Mouse (Mus musculus) embryonic facial prominence, embryonic 10.5 days (tissue): ENCODE results near the gene Sh3bp4. TPM values are rescaled to one million over a fixed set of nuclear protein-coding genes. Genes with fewer than 3 reads are reported as not detected.

Experiments
- DNase-seq: peaks from one replicate; pipeline ENCODE4 v3.0.0-alpha.2; 2017; ENCODE audit warnings: low spot score
- H3K27ac ChIP-seq: fragments of 300-500 bp; sonication (generic); replicated peaks from 2 replicates; pipeline ENCODE4 v1.5.1; 2016; ENCODE audit warnings: mild to moderate bottlenecking
- H3K27me3 ChIP-seq: fragments of 300-500 bp; sonication (generic); replicated peaks from 2 replicates; pipeline ENCODE4 v1.6.1; 2016; ENCODE audit warnings: low read depth, mild to moderate bottlenecking; ENCODE audit not compliant: poor library complexity, severe bottlenecking
- H3K36me3 ChIP-seq: fragments of 300-500 bp; sonication (generic); replicated peaks from 2 replicates; pipeline ENCODE4 v1.6.1; 2016; ENCODE audit warnings: mild to moderate bottlenecking, moderate library complexity
- H3K4me1 ChIP-seq: fragments of 300-500 bp; sonication (generic); 2 replicates; pipeline ENCODE4 v1.6.1; 2016
- H3K4me3 ChIP-seq: fragments of 300-500 bp; sonication (generic); 2 replicates; pipeline ENCODE4 v1.5.1; 2016; ENCODE audit warnings: mild to moderate bottlenecking, moderate library complexity
- H3K9me3 ChIP-seq: fragments of 300-500 bp; sonication (generic); 2 replicates; pipeline ENCODE4 v1.6.1; 2016; ENCODE audit warnings: mild to moderate bottlenecking
- WGBS: fragments of 180-500 bp; shearing (Covaris S2); methylation state at CpG from one replicate; pipeline ENCODE4 v1.1.7; 2016; 5-methylcytosine and 5-hydroxymethylcytosine counted together
- polyA plus RNA-seq: library from polyadenylated mRNA; unstranded; fragments of >200 nt; fragmentation: Nextera tagmentation; extraction: Ambion mirVana; gene quantifications from 2 replicates; pipeline ENCODE4 v1.2.1, GENCODE M21; 2016

Gene Sh3bp4
- polyA plus RNA-seq, 1 experiment from 2014 or later: 26.5 TPM

DNA sequence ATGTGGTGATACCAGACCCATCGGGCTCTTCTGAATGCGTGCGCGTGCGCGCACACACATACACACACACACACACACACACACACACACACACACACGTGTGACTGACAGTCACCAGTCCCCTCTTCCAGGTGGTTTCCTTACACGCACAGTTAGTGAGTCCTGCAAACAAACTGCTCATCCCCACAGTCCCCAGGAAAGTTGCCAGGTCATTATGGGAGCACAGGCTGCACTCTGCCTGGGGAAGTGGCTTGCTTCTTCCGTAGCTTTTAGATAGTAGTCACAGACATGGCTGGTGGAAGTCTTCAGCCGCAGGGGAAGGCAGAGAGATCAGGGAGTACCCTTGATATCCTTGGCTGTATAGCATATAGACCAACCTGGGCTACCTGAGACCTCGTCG, 33.3 kb downstream of the Sh3bp4 start:
- no peak for DNase-seq
- Histone ChIP-seq H3K27ac (peak overlapping the region; percentile 85), H3K27me3 (no peaks in the 10 kb centered on the region), H3K4me3 (no peak overlapping the region), H3K4me1 (peaks cover 60% of the 10 kb centered on the region), H3K9me3 (no peaks in the 10 kb centered on the region), H3K36me3 (peaks cover 4% of the 10 kb centered on the region; the same call in 1 of the 2 replicates)
- 87% methylated on average over 12 of the region's 12 CpGs for WGBS

DNA sequence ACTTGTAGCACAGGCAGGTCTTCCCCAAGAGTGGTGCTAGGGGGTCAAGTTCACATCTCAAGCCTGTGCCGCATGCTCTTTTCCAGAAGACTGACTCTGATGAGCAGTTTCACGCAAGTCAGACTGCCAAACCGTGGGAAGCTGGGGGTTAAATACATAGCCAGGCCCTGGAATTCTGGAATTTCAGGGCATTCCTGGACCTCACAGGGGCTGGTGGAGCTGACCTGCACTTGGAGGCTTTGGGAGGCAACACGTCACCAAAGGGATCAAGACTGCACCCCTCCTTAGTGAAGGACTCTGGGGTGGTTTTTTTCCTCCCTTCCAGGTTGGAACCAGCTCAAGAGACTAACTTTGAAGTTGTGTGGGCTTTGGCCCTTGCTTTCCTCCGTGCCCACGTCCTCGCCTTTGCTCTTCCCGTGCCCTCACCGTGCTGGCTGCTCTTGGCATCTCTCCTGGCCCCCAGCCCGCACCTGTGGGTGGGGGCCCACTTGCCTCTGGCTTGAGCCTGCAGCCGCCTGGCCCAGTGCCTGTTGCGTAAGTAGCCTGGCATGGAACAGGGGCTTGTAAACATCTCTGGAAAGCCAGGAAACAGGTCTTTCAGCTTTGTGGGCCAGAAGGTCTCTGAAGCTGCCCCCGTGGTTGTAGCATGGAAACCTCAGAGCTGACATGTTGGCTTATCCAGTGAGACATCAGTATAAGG, 34.0 kb downstream of the Sh3bp4 start:
- H3K4me1 ChIP-seq: peaks cover 67% of the 10 kb centered on the region
- H3K27ac ChIP-seq: peak overlapping the region; percentile 85
- peaks cover 4% of the 10 kb centered on the region; the same call in 1 of the 2 replicates for H3K36me3 ChIP-seq
- DNase-seq: no peak
- no peak overlapping the region for H3K4me3 ChIP-seq
- no peaks in the 10 kb centered on the region for H3K9me3 ChIP-seq
- no peaks in the 10 kb centered on the region for H3K27me3 ChIP-seq
- 82% methylated on average over 13 of the region's 13 CpGs for WGBS

GRCm38 (mm10) chr1:89105891-89106830, 35.9 kb downstream of the Sh3bp4 start:
- Histone ChIP-seq H3K36me3 (peaks cover 13% of the 10 kb centered on the region), H3K9me3 (no peaks in the 10 kb centered on the region), H3K4me3 (no peak overlapping the region), H3K4me1 (peaks cover 86% of the 10 kb centered on the region), H3K27ac (0 out of 2 replicates have a peak overlapping the region, but pooled peaks have one; percentile 85), H3K27me3 (no peaks in the 10 kb centered on the region)
- 88% methylated on average over 18 of the region's 18 CpGs for WGBS
- no peak for DNase-seq

DNA sequence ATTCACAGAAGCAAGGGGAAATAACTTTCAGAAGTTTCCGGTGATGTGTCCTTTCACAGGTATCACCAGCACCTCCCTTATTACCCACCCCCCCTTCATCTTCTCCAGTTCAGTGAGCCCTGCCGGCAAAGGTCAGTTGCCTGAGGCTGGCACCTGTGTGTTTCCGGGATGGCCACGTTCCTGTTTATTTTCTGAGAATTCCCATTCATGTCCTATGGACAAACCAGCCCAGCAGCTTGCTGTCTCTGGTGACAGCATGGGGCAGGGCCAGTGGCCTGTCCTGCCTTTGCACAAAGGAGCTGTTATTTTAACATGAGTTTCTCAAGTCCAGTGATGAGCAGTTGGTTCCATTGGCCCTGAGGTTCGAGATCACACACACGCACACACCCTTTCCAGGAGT, 37.3 kb downstream of the Sh3bp4 start:
- H3K27ac ChIP-seq: peak overlapping the region; percentile 85
- WGBS: 40% methylated on average over 6 of the region's 6 CpGs
- H3K4me3 ChIP-seq: no peak overlapping the region
- H3K27me3 ChIP-seq: no peaks in the 10 kb centered on the region
- H3K36me3 ChIP-seq: peaks cover 23% of the 10 kb centered on the region
- no peak for DNase-seq
- no peaks in the 10 kb centered on the region for H3K9me3 ChIP-seq
- peaks cover 85% of the 10 kb centered on the region for H3K4me1 ChIP-seq

DNA sequence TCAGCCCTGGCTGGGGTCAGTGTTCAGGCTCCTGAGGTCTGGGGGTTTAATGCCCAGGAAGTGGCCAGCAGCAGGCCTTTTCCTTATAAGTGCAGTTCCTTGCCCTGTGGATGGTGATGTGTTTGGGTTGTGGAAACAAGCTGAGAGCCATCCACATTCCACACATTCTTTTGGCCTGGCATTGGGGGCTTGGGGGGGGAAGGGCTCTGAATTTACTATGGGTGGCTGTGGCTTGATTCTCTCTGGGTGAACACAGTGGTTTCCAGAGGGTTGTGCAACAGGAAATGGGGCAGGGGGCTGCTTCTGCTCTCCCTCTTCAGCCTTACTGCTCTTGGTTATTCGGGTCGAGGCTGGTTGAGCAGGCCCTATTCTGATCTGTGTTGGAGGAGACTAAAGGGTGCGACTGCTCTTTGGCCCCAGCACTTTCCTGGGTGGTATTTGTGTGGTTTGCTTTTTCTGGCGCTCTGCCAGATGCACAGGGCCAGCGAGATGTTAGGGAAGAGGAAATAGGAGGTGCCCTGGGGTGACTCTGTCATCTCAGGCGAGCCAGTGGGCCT, 38.2 kb downstream of the Sh3bp4 start:
- peak overlapping the region; percentile 8; the same call in 1 of the 2 replicates for H3K4me3 ChIP-seq
- no peaks in the 10 kb centered on the region for H3K27me3 ChIP-seq
- H3K36me3 ChIP-seq: peaks cover 32% of the 10 kb centered on the region
- peaks cover 75% of the 10 kb centered on the region for H3K4me1 ChIP-seq
- H3K9me3 ChIP-seq: no peaks in the 10 kb centered on the region
- WGBS: 16% methylated on average over 6 of the region's 6 CpGs
- H3K27ac ChIP-seq: peak overlapping the region; percentile 85
- DNase-seq: peak; percentile 70

DNA sequence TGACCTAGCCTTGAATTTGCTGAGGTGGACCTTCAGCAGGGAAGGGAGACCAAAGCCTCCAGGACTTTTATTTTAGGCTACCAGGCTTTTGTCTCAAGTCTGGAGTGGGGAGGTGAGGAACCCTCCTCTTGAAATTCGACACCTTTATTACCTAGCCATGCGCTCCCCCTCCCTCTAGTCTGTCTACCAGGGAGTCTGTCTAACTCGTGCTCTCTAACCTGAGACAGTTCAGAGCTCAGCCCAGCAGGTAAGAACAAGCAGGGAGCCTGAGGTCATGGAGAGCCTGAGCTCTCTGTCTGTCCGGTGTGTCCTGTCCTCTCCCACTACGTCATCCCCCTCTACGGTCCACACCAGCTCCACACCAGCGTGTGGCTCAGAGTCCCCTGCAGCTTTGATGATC, 39.6 kb downstream of the Sh3bp4 start:
- peaks cover 29% of the 10 kb centered on the region for H3K36me3 ChIP-seq
- H3K27ac ChIP-seq: peak overlapping the region; percentile 85
- H3K27me3 ChIP-seq: no peaks in the 10 kb centered on the region
- H3K4me1 ChIP-seq: peaks cover 62% of the 10 kb centered on the region
- 51% methylated on average over 7 of the region's 7 CpGs for WGBS
- no peak overlapping the region for H3K4me3 ChIP-seq
- H3K9me3 ChIP-seq: no peaks in the 10 kb centered on the region
- DNase-seq: no peak

DNA sequence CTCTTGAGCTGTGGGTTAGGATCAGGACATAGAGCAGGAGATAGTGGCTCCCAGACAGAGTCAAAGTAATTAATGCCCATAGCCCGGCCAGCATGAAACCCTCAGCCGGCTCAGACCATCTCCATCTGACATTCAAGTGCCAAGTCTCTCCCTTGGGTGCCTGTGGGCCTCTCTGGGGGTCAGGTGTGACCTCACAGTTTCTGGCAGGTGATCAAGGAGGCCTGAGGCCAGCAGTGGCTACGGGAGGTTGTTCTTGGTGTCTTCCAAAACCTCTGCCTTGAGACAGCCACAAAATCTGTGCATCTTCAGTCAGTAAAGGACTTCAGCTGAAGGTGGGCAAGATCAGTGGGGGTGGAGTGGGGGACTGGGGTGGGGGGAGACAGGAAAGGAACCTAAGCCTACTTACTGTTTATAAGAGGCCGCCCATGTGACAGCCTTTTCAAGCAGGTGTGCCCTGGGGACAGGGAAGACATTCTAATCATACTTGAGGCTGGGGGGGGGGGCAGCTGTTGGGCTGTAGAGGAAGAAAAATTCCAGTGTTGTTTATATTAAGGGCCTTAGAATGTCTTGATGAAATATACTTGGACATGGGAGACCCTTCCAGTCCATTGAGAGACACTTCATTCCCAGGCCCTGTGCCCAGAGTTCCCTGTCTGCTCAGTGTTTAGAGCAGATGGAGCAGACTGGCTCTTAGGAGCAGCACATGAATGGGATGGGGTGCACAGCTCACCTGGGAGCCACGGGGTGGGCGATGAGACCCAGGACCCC, 40.7 kb downstream of the Sh3bp4 start:
- H3K36me3 ChIP-seq: peaks cover 29% of the 10 kb centered on the region
- H3K27me3 ChIP-seq: no peaks in the 10 kb centered on the region
- no peak overlapping the region for H3K4me3 ChIP-seq
- H3K9me3 ChIP-seq: no peaks in the 10 kb centered on the region
- no peak for DNase-seq
- peak overlapping the region; percentile 3; the same call in 1 of the 2 replicates for H3K27ac ChIP-seq
- H3K4me1 ChIP-seq: peaks cover 55% of the 10 kb centered on the region
- WGBS: 85% methylated on average over 6 of the region's 6 CpGs

DNA sequence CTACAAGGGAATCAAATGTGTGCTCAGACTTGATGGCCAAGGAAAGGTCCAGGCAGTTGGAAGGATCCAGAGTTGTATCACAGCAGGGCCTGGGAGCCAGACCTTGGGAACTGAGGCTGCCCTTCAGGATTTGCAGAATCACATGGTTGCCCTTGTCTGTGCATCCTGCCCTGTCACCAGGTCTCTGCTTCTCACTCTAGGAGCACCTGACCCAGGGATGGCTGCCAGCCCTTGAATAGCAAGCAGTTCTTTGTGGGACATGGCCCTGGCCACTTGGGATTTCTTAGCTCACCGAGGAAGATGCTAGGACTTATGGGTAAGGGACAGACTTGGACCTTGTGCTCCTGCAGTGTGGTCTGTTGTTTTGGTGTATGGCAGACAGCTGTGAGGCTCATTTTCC, 42.3 kb downstream of the Sh3bp4 start:
- WGBS: 96% methylated on average over 1 of the region's 1 CpGs
- H3K9me3 ChIP-seq: no peaks in the 10 kb centered on the region
- peaks cover 54% of the 10 kb centered on the region for H3K4me1 ChIP-seq
- H3K27ac ChIP-seq: no peak overlapping the region
- peaks cover 29% of the 10 kb centered on the region for H3K36me3 ChIP-seq
- no peak for DNase-seq
- no peak overlapping the region for H3K4me3 ChIP-seq
- H3K27me3 ChIP-seq: no peaks in the 10 kb centered on the region

DNA sequence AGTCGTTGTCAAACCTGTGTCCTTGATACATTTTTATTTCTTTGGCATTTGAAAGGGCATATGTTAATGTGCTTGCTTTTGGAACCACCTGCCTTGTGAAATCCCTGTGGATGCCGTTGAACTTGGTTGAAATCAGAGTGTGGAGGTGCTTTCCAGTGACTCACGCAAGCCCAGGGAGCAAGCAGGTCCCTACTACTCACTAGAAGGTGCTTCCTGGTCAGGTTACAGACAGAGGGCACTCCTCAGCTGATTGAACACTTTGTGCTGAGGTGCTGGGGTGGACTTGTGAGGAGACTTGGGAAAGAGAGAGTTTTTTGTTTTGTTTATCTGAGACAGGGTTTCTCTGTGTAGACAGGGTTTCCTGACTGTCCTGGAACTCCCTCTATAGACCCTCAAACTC, 43.5 kb downstream of the Sh3bp4 start:
- Histone ChIP-seq H3K4me3 (no peak overlapping the region), H3K27ac (no peak overlapping the region), H3K4me1 (peaks cover 46% of the 10 kb centered on the region), H3K9me3 (no peaks in the 10 kb centered on the region), H3K36me3 (peaks cover 29% of the 10 kb centered on the region), H3K27me3 (no peaks in the 10 kb centered on the region)
- no peak for DNase-seq
- WGBS: 94% methylated on average over 3 of the region's 3 CpGs

DNA sequence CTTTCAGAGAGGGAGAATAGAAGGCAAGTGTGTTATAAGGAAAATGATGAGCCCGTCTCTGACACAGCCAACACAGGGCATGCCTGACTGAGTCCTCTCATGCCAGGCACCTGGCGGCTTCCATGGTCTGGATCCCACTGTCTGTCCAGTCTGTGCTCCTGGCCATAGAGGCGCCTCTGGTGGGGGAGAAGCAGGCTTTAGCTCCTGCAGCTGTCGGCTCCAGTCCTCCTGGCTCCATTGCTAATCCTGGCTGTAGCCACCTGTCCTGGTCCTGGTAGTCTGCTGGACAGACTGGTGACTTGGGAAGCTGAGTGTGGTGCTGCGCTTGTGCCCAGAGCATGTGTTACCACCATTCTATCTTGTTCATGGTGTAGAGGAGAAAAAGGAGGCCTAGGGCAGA, 46.8 kb downstream of the Sh3bp4 start:
- Histone ChIP-seq H3K36me3 (peaks cover 15% of the 10 kb centered on the region), H3K27me3 (no peaks in the 10 kb centered on the region), H3K4me3 (no peak overlapping the region), H3K4me1 (peaks cover 32% of the 10 kb centered on the region), H3K27ac (0 out of 2 replicates have a peak overlapping the region, but pooled peaks have one; percentile 44), H3K9me3 (no peaks in the 10 kb centered on the region)
- WGBS: 86% methylated on average over 5 of the region's 5 CpGs
- DNase-seq: no peak

GRCm38 (mm10) chr1:89118076-89118475, 47.9 kb downstream of the Sh3bp4 start:
- Histone ChIP-seq H3K27me3 (no peaks in the 10 kb centered on the region), H3K4me3 (no peak overlapping the region), H3K9me3 (no peaks in the 10 kb centered on the region), H3K36me3 (peaks cover 4% of the 10 kb centered on the region), H3K27ac (peak overlapping the region; percentile 44), H3K4me1 (peaks cover 32% of the 10 kb centered on the region)
- DNase-seq: no peak
- WGBS: 85% methylated on average over 3 of the region's 3 CpGs

DNA sequence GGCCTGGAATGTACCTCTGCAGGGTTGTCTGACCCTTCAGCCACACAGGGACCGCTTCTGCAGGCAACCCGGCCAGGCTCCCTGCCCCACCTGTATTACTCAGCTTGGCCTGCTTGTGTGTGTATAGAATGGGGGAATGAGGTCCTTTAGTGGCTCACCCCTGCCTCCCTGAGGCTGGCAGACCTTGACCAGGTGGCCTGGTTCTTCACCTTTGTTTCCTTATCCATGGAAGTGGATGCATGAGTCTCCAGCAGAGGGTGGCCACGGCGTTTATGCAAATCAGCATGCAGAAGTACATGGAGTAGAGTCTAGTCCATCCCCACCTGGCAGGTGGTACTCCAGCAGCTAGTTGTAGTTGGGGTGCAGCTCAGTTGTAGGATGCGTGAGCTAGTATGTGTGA, 48.6 kb downstream of the Sh3bp4 start:
- WGBS: 88% methylated on average over 5 of the region's 5 CpGs
- no peaks in the 10 kb centered on the region for H3K36me3 ChIP-seq
- no peaks in the 10 kb centered on the region for H3K9me3 ChIP-seq
- no peak overlapping the region for H3K4me3 ChIP-seq
- no peaks in the 10 kb centered on the region for H3K27me3 ChIP-seq
- H3K27ac ChIP-seq: no peak overlapping the region
- DNase-seq: no peak
- peaks cover 36% of the 10 kb centered on the region for H3K4me1 ChIP-seq
